Mouse (Mus musculus): ENCODE measurements at regions not wholly inside any gene's neighbourhood (a gene's known extent, or its start where the extent isn't known, plus 50 kb on each side); places are given as distances from the start of the nearest gene placed in this dataset.

DNA sequence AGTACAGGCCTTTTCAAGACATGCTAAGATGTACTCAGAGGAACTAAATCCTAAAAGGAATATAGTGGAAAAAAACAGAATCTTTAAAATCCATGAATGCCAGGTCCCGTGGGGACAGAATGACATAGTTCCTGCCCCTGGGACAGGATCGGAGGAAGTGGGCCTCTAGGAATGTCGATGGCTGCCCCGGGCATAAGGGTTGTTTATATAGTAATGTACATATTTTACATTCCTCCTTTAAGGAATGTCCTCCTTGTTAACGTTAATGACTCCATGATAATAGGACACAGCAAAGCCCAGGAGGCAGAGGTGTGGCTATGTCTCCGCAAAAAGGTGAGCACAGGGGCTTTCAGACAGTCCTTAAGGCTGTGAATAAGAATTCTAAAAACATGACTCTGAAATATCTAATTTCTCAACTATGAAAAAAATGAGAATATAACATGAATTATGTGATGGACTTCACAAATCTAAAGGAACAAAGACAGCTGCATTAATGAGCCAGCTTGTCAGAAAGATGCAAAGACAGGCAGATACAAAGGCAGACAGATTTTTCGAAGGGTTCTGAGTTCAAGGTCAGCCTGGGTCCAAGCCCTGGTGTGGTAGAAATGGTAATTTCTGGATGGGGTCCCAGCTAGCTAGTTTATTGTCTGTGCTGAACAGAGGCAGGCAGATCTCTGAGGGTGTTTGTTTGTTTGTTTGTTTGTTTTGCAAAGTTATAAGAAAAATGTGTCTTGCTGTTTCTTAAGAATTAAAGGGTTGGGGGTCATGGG is 111.3 kb upstream of the Pcgf5 start:
- no peak for DNase-seq

DNA sequence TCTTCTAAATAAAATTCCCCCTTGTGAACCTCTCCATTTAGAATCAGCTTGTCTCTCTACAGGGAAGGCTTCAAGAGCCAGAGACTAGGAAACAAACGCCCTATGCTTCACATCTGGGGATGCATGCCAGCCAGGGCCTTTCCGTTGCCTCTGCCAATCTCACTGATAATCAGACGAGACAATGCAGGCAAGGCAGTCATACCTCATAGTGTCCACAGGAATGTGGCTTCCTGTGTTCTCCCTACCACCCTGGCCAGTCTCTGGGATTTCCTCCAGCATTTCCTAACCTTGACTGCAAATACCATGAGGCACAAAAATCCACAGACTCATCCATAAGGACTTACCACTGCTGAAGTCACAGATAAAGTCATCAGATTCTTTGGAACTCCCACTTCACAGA is 110.4 kb upstream of the Pcgf5 start:
- DNase-seq = no peak

DNA sequence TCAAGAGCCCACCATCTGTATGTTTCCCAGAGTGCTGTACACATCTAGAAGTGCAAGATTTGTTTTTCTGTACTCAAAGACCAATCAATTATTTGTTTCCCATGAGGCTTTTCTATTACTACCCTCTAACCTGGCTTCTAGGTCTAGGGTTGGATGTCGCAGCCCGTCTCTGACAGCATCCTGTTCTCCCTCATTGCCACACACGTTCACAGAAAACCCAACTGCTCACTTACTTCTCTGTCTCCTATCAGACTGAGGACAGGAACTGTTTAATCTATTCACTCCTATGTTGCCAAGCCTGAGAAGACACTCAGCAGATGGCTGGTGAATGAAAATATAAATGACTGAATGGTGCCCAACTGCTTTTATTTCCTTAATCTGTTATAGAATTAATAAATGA is 109.6 kb upstream of the Pcgf5 start:
- no peak for DNase-seq

DNA sequence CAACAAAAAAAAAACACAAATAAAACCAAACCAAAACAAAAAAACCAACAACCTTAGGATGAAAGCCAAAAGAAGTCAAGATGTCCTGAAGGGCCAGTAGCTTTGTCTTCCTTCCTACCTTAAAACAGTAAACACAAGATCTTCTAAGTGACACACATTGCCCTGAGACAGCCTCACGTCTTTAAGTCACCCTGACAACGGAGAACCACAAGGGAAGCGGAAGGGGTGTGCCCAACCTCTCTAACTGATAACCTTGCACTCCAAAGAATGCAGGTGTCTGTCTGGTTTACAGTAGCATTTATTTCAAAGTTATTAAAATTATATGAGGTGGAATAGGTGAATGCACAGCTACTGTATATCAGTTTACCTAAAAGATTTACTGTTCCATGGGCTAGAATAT is 105.7 kb upstream of the Pcgf5 start:
- no peak for DNase-seq

DNA sequence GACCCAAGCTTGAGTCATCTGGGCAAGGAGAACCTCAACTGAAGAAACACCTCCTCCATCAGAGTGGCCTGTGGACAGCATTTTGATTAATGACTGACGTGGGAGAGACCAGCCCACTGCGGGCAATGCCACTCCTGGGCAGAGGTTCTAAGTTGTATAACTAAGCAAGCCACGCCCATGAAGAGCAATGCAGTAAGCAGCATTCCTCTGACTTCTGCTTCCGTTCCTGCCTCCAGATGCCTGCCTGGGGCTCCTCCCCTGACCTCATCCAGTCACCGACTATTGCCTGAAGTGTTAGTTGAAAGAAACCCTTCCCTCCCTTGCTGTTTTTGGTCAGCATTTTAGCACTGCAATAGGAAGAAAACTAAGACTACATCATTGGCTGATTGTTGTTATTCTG is 105.2 kb upstream of the Pcgf5 start:
- peak; percentile 10 to 12 for DNase-seq

DNA sequence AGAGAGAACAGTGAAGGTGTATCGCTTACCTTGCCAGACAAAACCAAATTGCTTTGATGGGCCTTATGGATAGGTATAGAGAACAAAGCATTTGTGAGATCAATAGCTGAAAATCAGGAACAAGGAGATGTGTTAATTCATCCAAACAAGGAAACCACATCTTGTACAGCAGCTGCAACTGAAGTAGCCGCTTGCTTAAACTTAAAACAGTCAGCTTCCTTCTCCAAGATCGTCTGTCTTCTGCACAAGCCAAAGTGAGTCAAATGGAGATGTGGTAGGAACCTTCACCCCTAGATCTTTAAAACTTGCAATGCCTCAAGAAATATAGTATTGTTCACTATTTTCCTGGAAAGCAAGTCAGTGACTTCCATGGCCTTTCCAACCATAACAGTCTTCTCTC is 95.6 kb upstream of the Pcgf5 start:
- DNase-seq = no peak

DNA sequence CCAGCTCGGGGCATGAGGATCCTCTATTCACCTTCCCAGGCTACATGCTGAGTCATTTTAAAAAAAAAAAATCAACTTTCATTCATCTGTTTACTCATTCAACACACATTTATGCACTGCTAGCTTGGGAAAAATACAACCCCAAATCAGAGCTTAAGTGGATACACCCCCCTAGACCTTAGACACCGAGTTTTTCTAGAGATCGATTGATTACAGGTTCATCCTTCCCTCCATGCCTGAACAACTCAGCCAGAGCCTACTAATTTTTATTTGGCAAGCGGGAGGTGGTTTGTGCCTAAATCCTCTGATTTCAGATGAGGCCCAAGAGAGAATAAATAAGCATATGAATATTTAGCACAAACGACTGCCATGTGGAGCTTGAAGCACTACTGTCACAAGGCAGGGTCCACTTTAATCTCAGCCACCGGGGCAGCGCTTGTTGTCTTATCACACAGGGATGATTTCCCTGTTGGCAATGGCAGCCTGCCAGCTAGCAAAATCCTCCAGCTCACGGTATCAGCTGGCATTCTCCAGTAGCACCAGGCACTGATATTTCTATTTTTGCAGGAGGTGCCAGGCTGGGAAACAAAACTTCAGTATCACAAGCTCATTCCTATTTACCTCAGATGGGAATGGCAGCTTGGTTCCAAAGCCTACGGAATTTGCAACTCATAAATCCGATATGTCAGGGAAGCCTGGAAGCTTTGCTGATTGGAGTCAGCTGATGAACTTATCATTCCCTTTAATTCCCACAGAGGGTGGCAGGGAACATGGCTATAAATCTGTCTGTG is 90.2 kb upstream of the Pcgf5 start:
- DNase-seq = no peak

DNA sequence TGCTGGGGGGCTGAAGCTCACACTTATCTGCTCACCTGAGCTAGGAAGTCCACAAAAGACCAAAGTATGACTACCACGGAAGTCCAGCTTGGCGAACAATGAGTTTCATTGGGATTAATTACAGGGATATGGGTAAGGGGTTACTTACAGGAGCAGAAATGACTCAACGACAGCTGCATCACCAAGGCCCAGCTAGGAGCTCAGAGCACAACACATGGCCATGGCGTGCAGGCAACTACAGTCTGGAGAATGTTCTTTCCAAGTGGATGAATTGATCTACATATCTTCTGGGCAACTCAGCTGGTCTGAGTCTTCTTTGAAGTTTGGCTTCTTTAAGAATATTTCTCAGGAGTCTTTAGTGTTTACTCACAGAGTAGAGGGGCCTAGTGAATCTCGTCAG is 86.3 kb upstream of the Pcgf5 start:
- no peak for DNase-seq

DNA sequence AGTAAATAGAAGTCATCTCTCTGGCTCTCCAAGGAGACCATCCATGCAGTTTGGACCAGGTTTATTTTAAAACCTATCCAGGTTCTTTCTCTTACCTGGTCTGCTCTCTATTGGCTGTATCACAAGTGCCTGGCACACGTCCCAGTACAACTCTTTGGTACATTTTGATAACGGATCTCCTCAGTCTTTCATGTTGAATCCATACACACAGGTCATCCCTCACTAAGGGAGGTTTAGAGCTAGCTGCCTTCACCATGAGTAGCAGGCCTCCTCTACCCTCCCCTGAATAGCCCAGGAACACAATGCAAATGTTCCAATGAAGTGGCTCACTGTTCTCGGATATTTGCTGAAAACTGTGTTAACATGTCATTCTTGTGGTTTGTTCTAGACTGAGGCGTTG is 84.2 kb upstream of the Pcgf5 start:
- DNase-seq = no peak

DNA sequence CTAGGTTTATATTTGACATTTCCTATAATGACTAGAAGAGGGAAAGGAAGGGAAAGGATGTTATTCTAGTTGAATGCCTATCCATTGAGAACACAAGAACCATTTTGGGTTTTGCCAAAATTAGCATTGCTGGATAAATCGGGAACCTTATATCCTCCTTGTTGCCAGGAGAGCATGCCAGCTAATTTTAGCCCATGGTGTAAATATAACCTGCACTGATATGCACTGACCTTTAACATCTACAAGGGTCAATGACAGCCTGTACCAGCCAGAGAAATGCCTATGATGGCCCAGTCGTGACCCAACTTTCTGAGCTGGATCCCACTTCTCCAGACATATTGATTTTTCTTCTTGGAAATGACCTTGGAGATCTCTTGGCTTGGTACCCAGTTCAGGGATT is 83.7 kb upstream of the Pcgf5 start:
- DNase-seq = no peak

DNA sequence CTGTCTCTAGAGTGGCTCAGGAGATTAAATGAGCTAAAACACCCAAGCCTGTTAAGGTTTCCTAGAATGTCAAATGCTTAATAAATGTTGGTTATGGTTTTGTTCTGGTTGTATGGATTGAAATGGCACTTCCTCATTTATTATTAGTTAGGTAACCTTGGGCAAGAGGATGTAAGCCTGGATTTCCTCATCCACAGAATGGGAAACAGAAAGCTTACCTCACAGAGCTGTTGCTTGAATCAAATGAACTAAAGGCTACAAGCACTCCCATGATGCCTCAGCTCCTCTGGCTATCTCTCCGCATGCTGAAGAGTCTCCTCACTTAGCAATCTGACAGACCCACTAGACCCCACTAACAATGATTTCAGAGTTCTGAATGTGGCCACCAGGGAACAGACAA is 82.8 kb upstream of the Pcgf5 start:
- DNase-seq = no peak

DNA sequence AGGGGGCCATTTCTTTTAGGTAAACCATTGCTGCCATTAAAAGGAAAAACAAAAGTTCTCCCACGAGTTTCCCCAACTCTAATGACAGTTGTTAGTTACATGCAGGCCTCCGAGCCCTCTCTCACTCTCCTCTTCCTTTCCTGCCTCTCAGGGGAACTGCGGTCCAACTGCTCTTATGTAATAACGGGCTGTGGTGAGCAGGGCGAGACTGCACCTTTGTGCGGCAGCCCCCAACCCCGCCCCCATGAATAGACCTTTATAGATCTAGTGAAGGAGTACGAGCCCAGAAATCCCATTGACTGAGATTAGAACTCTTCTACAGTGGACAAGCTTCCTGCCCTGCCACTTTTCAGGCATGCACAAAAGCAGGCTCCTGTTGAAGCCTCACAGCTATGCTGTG is 81.8 kb upstream of the Pcgf5 start:
- no peak for DNase-seq

DNA sequence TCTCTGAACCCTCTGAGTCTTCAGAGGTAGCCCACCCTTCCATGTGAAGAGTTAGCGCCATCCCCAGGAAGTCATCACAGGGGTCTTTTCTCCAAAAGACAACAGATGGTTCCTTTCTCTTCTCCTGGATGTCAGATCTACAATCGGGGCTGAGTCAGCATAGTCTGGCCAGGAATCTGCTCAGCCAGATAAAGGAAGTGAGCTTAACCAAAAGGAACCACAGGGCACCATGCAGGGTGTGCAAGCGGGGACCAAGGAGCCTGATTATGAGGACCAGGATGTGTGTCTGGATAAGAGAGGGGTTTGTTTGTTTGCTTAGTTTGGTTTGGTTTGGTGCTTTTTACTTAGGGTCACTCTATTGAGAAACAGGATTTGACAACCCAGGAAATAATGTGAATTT is 74.6 kb upstream of the Pcgf5 start:
- DNase-seq = no peak

DNA sequence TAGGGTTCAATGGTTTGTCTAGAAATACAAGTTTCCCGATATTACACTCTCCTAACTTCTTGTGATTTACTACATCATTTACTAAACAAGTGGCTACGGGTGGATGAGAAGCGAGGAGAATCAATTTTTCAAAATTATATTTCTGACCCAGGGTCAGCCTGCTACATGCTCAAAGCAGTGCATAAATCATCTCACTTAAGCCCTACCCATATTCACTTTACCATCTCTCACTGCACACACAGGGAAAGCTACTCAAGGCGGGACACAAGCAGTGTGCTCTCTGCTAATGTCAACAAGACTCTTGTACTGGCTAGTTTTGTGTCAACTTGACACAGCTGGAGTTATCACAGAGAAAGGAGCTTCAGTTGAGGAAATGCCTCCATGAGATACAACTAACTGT is 62.6 kb upstream of the Pcgf5 start:
- no peak for DNase-seq

DNA sequence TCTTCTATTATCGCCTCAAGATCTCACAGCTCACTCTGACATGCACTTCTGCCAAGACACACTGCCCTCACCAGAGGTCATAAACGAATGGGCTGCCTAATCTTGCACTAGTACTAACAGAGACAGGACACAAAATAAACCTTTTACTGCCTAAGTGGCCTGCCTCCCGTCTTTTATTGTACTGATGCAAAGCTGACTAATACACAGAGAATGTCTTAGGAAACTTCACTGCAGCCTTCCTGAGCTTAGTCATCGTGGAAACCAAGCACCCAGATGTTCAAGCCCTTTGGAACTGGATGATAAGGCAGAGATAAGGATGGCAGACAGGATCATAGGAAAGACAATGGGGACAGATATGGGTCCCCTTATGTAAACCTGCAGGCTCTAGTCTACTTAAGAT is 57.3 kb upstream of the Pcgf5 start:
- no peak for DNase-seq

DNA sequence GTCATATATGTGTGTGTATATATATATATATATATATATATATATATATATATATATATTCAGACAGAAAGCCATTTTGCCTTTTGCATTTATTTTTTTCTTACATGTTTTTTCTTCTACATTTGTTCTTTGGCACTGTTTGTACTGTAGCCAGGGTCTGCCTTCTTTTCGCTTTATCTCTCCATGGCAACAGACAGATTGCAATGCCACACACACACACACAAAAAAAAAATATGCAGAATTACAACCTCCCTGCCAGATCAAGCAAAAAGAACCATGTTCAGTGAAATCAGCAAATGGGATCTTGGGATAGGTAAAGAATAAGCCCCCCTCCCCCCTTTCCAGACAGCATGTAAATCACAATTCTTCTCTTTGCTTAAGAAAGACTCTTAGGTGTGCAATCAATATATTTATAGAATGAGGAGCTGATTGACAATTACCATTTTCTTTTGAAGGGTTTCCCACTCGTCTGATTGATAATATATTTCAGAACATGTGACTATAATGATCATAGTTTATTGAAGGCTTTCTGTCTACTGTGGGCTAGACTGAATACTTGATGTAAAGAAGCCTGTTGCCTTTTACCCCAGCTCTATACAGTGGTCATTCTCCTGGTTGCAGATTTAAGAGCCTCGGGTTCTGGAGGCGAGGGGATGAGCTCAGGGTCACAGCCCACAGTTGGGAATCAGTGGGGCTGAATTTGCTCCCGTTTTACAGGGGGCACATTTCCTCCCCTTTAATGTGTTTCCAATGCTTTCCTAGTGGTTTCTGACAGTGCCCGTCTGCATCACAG is 54.7 kb upstream of the Pcgf5 start:
- no peak for DNase-seq

All from kidney, postnatal 36 days (tissue).